Mouse (Mus musculus): ENCODE results near the gene Pax6. TPM values are rescaled to one million over a fixed set of nuclear protein-coding genes. Genes with fewer than 3 reads are reported as not detected.

The Pax6 gene
- polyA plus RNA-seq, 1 experiment from 2014 or later, result 42.3 TPM

DNA sequence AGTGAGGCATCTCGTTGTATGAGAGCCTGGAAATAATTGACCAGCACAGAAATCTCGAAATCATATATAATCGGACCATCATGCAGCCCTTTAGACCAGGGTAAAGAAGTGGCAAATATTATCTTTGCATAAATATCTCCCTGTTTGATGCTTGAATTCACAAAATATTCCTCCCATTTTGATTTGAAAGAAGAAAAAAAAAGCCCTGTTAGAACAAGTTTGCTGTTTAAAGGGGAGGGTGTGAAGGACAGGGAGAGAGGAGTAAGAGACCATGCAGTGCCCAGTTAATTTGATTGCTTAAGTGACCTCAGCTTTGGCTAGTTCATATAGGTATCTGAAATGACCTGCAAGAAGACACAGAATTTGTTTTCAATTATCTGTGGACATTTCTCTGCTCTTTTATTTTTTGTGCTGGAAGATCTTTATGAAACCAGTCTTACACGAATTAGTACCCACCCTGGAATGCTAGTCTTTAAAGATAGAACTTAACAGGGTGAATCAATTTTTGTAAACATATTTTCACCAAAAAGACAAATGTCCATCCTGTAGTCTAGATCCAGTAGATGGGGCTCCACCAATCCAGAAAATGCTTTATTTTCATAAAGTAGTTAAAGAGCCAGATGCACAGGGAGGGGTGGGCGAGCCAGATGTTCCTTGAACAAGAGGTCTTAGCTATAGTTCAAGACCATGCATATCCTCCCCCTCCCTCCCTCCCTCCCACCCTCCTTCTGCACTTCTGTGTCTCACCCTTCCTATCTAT lies 3.0 kb upstream of the Pax6 start:
- ATAC-seq (ENCODE audit: low FRiP score, low read depth), result no peak
- H3K27me3 ChIP-seq, result peaks cover 77% of the 10 kb centered on the region

DNA sequence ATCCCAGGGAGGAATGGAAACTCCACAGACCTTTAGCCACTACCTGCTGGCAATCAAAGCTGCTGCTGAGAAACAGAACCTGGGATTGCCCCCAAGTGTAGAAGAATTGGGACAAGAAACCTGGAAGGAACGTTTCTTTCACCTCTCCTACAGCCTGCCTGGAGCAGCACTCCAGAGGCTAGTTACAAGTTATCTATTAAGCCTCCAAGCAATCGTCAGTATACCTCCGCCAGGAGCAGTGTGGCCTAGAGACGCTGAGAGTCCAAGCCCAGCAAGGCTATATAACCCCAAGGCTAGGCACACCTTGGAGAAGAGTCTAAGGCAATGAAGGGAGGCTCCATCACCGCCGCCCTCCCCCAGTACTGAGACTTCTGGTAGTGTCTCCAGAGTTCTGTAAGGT lies 2.4 kb upstream of the Pax6 start:
- Histone ChIP-seq H3K4me2 (no peak overlapping the region), H3K4me3 (no peak overlapping the region), H3K36me3 (no peaks in the 10 kb centered on the region), H3K9me3 (no peaks in the 10 kb centered on the region), H3K4me1 (replicated peaks) (peaks cover 11% of the 10 kb centered on the region; the same call in 1 of the 2 replicates), H3K27ac (replicated peaks) (no peak overlapping the region), H3K9ac (no peak overlapping the region), H3K27me3 (peaks cover 80% of the 10 kb centered on the region)
- no peak for ATAC-seq (ENCODE audit: low FRiP score, low read depth)
- WGBS, result 19% methylated on average over 6 of the region's 6 CpGs

More for the DNA sequence above, 3.0 kb upstream of the Pax6 start:
- H3K4me3 ChIP-seq, result no peak overlapping the region
- H3K27ac ChIP-seq (replicated peaks), result no peak overlapping the region
- no peak overlapping the region for H3K4me2 ChIP-seq
- no peaks in the 10 kb centered on the region for H3K36me3 ChIP-seq
- H3K9me3 ChIP-seq, result no peaks in the 10 kb centered on the region
- no peak overlapping the region for H3K9ac ChIP-seq
- peaks cover 14% of the 10 kb centered on the region for H3K4me1 ChIP-seq (replicated peaks)
- WGBS, result 28% methylated on average over 5 of the region's 5 CpGs

DNA sequence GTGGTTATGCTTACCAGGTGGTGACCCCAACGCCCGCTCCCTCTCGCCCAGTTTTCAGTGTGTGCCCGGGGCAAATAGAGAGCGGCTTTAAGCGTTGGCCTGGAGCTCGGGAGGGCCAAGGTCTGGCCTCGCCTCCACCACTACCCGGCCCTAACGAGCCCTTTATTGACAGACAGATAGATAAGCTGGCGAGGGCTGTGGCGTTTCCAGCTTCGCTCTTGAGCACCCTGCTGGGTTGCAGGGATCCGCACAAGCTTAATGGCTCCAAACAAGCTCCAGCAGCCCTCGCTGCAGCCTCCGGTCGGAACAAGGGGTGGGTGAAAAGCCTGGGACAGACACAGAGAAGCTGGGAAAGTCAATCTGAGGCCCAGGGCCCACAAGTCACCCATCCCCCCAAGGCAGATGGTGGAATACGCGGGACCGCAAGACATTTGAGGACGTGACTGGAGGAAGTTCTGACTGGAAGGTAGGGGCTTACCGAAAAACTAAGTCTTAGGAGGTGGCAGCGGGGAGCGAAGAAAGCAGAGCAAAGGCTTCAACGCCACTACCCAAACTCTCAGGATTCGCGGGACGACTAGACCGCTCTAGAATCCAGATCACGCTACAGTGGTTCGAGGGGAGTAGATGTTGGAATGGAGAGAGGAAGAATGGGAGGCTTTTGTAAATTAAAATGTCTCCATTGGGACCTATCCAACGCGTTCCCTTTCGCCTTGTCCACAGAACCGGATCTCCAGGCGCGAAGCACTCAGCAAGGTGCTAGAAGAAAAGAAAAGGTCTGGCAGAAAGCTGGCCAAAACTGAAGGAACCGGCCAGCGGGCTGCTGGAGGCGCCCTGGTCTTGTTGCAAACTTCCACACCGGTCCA lies 1.7 kb upstream of the Pax6 start:
- H3K36me3 ChIP-seq, result no peaks in the 10 kb centered on the region
- no peak overlapping the region for H3K4me3 ChIP-seq
- no peak overlapping the region for H3K9ac ChIP-seq
- peaks cover 86% of the 10 kb centered on the region for H3K27me3 ChIP-seq
- H3K27ac ChIP-seq (replicated peaks), result no peak overlapping the region
- H3K9me3 ChIP-seq, result no peaks in the 10 kb centered on the region
- WGBS, result 5% methylated on average over 41 of the region's 41 CpGs
- ATAC-seq (ENCODE audit: low FRiP score, low read depth), result no peak
- H3K4me2 ChIP-seq, result peak overlapping the region; percentile 60; the same call in 1 of the 2 replicates
- peaks cover 11% of the 10 kb centered on the region; the same call in 1 of the 2 replicates for H3K4me1 ChIP-seq (replicated peaks)

DNA sequence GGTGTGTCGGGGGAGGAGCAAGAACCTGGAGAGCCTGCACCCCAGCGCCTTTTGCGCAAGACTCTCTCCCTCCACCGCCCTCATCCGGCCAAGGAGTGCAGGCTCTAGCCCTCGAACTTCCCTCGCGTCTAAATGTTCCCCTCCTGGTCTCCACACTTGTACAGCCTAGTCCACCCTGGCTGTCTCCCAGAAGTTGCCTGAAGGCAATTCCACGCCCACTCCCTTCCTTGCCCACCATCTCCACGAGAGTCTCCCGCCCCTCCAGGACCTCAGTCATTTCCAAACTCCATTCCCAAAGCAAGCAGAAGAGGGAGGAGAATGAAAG lies 1.1 kb upstream of the Pax6 start:
- no peak overlapping the region for H3K4me3 ChIP-seq
- H3K4me1 ChIP-seq (replicated peaks), result peaks cover 11% of the 10 kb centered on the region; the same call in 1 of the 2 replicates
- H3K9ac ChIP-seq, result no peak overlapping the region
- peak overlapping the region; percentile 60; the same call in 1 of the 2 replicates for H3K4me2 ChIP-seq
- peaks cover 83% of the 10 kb centered on the region for H3K27me3 ChIP-seq
- no peak overlapping the region for H3K27ac ChIP-seq (replicated peaks)
- no peak for ATAC-seq (ENCODE audit: low FRiP score, low read depth)
- H3K9me3 ChIP-seq, result no peaks in the 10 kb centered on the region
- 5% methylated on average over 11 of the region's 11 CpGs for WGBS
- no peaks in the 10 kb centered on the region for H3K36me3 ChIP-seq

DNA sequence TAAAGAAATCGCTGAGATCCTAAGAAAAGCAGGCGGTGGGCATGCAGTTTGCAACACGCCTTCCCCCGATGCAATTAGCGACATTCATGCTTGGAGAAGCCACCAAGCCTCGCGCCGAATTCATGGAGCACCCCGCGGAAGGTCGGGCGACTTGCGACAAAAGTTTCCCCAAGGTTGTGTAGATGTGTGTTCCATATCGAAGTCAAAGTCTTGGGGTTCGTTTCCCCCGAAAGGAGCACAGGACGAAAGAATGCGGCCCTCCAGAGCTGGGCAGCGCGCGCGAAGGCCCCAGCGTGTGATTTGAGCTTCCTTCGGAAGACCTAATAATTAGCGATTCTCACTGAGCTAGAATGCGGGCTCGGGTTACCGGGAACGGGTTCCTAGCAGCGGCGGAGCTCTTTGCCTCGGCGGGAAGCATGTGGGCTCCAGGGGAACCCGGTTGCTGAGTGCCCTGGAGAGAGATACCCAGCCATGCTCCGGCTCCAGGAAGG lies 716 bp downstream of the Pax6 start:
- Histone ChIP-seq H3K4me3 (peak overlapping the region; percentile 30), H3K4me1 (replicated peaks) (peaks cover 14% of the 10 kb centered on the region; the same call in 1 of the 2 replicates), H3K36me3 (no peaks in the 10 kb centered on the region), H3K4me2 (peak overlapping the region; percentile 60), H3K9ac (peak overlapping the region; percentile 33), H3K9me3 (no peaks in the 10 kb centered on the region), H3K27me3 (peaks cover 80% of the 10 kb centered on the region), H3K27ac (replicated peaks) (no peak overlapping the region)
- no peak for ATAC-seq (ENCODE audit: low FRiP score, low read depth)
- under 1% methylated on average over 35 of the region's 35 CpGs for WGBS

DNA sequence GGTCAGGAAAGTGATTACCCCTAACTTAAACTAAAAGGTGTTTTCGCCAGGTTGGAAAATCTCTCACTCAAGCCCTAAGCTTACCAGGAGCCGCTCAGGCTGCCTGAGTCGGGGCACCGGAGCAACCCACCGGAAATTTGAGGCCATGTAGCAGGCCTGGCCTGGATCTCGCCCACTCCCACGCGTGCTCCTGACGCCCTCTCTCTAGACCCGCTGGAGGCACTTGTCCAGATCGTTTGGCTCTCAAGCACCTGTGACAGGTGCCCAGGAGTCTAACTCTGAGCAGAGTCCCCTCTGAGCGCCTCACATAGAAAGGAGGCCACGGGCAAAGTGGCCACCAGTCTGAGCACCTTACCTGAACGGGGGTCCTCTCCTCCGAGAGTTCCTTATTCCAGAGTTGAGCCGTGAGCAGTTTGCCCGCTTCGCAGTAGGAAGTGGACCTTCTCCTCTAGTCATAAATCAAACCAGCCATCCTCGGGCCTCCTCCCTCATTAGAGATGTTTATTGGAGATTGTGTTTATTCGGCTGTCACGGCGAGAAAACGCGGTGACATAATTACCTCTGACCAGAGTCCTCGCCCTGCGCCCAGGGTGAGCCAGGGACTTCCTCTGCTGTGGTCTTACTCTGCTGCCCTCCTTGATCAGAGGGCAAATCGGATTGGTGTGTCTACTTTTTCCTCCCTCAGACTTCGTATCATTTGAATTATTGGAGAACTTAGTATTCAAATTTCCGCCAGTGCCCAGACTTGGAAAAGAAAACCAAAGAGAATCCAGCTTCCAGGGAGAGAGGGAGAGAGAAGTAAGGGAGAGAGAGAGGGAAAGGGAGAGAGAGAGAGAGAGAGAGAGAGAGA lies 1.4 kb downstream of the Pax6 start:
- H3K27me3 ChIP-seq, result peaks cover 77% of the 10 kb centered on the region
- H3K9ac ChIP-seq, result peak overlapping the region; percentile 33
- WGBS, result 6% methylated on average over 29 of the region's 29 CpGs
- H3K9me3 ChIP-seq, result no peaks in the 10 kb centered on the region
- peaks cover 21% of the 10 kb centered on the region for H3K4me1 ChIP-seq (replicated peaks)
- H3K4me2 ChIP-seq, result peak overlapping the region; percentile 60
- H3K36me3 ChIP-seq, result no peaks in the 10 kb centered on the region
- H3K27ac ChIP-seq (replicated peaks), result 0 out of 2 replicates have a peak overlapping the region, but pooled peaks have one; percentile 22
- no peak for ATAC-seq (ENCODE audit: low FRiP score, low read depth)
- H3K4me3 ChIP-seq, result peak overlapping the region; percentile 30

DNA sequence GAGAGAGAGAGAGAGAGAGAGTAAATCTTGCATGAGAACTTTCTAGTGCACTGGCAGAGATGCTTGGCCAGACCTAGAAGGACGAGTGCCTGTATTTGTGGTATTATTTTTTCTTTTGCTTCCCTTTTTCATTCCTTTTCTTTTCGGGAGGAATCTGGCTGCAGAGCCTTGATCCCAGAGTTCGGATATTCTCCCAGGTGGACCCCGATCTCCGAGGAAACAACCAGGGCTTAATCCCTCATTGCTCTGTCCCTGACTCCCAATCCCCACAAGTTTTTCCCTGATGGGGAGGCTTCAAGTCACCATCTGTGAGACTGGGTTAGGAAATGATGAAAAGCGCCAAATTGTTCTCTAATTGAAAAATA lies 2.0 kb downstream of the Pax6 start:
- no peaks in the 10 kb centered on the region for H3K9me3 ChIP-seq
- H3K4me3 ChIP-seq, result peak overlapping the region; percentile 30
- H3K9ac ChIP-seq, result no peak overlapping the region
- H3K4me2 ChIP-seq, result peak overlapping the region; percentile 60
- peaks cover 25% of the 10 kb centered on the region for H3K4me1 ChIP-seq (replicated peaks)
- H3K36me3 ChIP-seq, result no peaks in the 10 kb centered on the region
- H3K27ac ChIP-seq (replicated peaks), result no peak overlapping the region
- 18% methylated on average over 6 of the region's 6 CpGs for WGBS
- no peak for ATAC-seq (ENCODE audit: low FRiP score, low read depth)
- peaks cover 71% of the 10 kb centered on the region for H3K27me3 ChIP-seq

DNA sequence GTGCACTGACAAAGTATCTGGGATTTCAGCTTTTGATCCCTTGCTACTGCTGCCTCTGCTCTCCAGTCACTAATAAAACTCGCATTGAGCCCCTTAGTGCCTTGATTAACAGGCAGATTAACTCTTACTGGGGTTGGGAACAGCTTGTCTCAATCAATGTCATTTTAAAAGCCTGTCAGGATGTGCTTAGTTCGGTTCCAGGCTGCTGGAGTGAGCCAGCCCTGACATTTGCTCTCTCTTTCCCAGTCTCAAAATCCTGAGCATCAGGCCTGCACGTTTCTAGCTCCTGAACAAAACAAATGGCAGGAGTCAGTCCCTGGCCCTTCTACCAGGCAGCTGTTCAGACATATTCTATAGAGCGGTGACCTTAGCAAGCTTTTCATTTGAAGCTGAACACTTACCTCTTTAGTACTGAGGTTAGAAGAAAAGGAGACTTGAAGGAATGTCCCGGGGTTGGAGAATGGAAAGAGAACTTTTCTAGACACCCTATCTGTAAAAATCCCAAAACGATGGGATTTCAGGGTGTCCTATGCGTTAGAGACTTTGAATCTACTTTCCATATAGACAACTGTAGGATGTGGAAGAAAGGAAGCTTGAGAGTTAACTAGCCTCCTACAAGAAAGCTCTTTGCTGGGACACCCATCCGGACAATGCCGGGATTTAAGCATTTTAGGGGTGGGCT lies 2.6 kb downstream of the Pax6 start:
- no peak for ATAC-seq (ENCODE audit: low FRiP score, low read depth)
- Histone ChIP-seq H3K4me1 (replicated peaks) (peaks cover 30% of the 10 kb centered on the region), H3K9ac (no peak overlapping the region), H3K27ac (replicated peaks) (no peak overlapping the region), H3K36me3 (no peaks in the 10 kb centered on the region), H3K9me3 (no peaks in the 10 kb centered on the region), H3K27me3 (peaks cover 65% of the 10 kb centered on the region), H3K4me3 (peak overlapping the region; percentile 30), H3K4me2 (peak overlapping the region; percentile 60)
- WGBS, result 15% methylated on average over 9 of the region's 9 CpGs

DNA sequence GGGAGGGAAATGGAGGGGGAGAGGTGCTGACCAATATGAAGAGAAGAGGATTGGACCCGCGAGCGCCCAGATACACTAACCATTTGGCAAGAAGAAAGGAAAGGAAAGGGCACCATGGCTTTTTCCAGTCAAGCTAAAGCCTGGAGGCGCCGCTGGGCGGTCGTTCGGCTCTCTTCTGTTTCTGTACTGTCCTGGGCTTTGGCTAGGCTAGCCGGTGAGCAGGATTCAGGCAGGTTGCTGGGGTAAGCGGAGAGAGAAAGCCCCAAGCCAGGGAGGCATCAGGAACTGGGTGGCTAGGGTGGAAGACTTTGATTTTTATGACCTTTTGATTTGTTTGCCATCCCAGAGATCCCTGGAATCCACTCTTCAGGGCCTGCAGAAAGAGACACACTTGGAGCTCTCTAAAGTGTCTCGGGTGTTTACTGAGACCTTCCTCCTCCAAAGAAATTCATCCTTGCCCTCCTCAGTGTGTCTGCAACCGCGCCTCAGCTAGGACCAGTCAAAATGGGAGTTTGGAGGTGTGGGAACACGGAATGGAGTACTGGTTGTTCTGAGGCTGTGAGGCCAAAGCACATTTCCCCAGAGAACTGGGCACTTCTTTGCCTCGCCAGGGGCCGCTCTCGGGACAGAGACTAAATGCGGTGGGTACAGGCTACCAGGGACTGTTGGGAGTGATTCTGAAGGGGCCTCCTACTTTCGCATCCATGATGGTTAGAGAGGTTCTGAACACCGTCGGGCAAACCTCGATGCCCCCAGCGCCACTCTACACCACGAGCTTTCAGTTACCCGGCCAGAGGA lies 3.3 kb downstream of the Pax6 start:
- Histone ChIP-seq H3K27me3 (peaks cover 58% of the 10 kb centered on the region), H3K9me3 (no peaks in the 10 kb centered on the region), H3K36me3 (no peaks in the 10 kb centered on the region), H3K4me1 (replicated peaks) (peaks cover 33% of the 10 kb centered on the region), H3K27ac (replicated peaks) (peak overlapping the region; percentile 27; the same call in 1 of the 2 replicates), H3K4me3 (peak overlapping the region; percentile 43), H3K4me2 (peak overlapping the region; percentile 60), H3K9ac (0 out of 2 replicates have a peak overlapping the region, but pooled peaks have one; percentile 1)
- no peak for ATAC-seq (ENCODE audit: low FRiP score, low read depth)
- WGBS, result 7% methylated on average over 25 of the region's 25 CpGs

DNA sequence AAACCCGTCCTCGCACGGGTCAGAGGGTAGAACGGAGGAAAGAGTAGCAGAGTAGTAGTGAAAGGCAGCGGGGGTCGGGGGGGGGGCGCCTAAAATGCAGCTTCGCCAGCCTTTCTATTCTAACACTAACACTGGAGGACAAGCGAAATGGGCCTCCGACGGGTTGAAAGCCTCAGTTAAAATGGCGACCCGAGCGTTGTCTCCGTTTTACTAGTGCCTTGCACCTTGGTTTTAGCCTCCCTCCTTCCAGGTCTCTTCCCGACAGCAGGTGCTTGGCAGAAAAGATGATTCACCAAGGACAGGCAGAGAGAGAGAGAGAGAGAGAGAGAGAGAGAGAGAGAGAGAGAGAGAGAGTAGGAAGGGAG lies 3.9 kb downstream of the Pax6 start:
- Histone ChIP-seq H3K27ac (replicated peaks) (peak overlapping the region; percentile 27; the same call in 1 of the 2 replicates), H3K27me3 (peaks cover 56% of the 10 kb centered on the region), H3K4me1 (replicated peaks) (peaks cover 33% of the 10 kb centered on the region), H3K4me3 (peak overlapping the region; percentile 43), H3K9me3 (no peaks in the 10 kb centered on the region), H3K4me2 (peak overlapping the region; percentile 60), H3K36me3 (no peaks in the 10 kb centered on the region), H3K9ac (0 out of 2 replicates have a peak overlapping the region, but pooled peaks have one; percentile 1)
- no peak for ATAC-seq (ENCODE audit: low FRiP score, low read depth)
- WGBS, result under 1% methylated on average over 16 of the region's 16 CpGs

All from hindbrain, embryonic 15.5 days (tissue).